Mouse (Mus musculus): Measurements from ENCODE around the gene 3110009E18Rik. TPM values are rescaled to one million over a fixed set of nuclear protein-coding genes. Genes with fewer than 3 reads are reported as not detected.

Gene 3110009E18Rik
- 13.5 and 15.3 TPM in 2 replicates for polyA plus RNA-seq (2015; fragmentation: Nextera tagmentation; extraction: Ambion mirVana)

DNA sequence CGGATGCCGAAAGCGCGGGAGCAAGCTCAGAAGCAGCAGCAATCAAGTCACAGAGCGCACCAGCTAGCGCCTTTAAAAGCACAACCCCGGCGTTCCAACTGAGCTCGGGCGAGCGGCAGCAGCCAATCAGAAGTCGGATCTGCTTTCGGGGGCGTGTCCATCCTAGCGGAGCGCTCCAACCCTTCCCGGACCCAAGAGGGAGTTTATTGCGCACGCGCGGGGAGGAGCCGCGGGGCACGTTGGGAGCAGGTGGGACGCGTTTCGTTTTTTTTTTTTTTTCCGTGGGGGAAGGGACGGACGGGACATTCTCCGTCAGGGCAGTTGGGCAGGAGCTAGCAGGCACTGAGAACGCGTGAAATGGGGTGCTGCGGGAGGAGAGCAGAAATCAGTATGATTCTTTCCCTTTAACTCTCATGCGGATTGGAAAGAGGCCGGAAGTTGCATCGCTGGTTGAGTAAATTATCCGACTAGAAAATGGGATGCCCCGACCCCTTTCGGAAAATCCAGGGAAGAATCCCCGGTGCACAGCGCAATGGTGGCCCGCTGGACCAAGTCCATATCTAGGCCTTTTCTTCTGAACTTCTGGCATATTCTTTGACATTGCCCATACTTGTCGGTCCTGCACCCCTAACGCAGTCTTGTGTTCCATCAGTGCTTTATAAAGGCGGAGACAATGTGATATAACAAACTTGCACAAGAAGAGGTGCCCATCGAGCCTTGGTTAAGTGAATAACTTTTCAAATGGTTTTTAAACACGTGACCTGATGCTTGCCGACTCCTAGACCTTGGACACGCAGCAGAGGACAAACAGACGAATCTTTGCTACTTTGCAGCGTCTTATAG is at the start of gene 3110009E18Rik, which contains the start of gene Dbi:
Gene 3110009E18Rik, plus strand, starts transcription at position 219 of the 843 bp plus-strand sequence.
Gene Dbi, minus strand, starts transcription at position 110 of the 843 bp plus-strand sequence.
- peak within 1 kb of the TSS; percentile 59 for H3K4me3 ChIP-seq
- peak within 1 kb of the TSS; percentile 65 for H3K9ac ChIP-seq
- peak within 1 kb of the TSS; percentile 82 for H3K4me2 ChIP-seq
- no peaks in the 10 kb centered on the region; the same call in 1 of the 2 replicates for H3K36me3 ChIP-seq
- no peaks in the 10 kb centered on the region for H3K27me3 ChIP-seq
- ATAC-seq (ENCODE audit: low FRiP score, low read depth), result peak; percentile 96
- WGBS, result 1% methylated on average over 52 of the region's 52 CpGs
- H3K27ac ChIP-seq (replicated peaks), result peak within 1 kb of the TSS; percentile 89
- H3K4me1 ChIP-seq (replicated peaks), result peaks cover 42% of the 10 kb centered on the region
- no peaks in the 10 kb centered on the region for H3K9me3 ChIP-seq

DNA sequence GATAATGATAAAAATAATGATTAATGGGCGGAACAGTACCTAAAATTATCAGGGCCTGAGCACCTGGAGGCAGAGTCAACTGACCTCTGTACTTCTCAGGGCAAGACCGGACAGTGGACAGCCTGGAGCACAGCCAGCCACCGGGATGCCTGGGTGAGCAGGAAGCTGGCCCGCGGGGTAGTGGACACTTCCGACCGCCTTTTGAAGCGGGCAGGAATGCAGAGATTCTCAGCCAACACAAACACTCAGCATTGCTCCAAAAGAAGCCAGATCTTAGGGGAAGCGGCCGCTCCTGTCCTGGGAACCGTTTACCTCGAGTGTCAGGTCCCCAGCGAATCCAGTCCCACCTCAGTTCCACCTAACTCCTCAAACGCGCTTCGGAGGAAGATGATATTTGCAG is 48.1 kb upstream of the 3110009E18Rik start:
- H3K27ac ChIP-seq (replicated peaks), result no peak overlapping the region
- H3K4me1 ChIP-seq (replicated peaks), result peaks cover 19% of the 10 kb centered on the region
- 13% methylated on average over 16 of the region's 16 CpGs for WGBS
- peak overlapping the region; percentile 40 for H3K4me3 ChIP-seq
- H3K9me3 ChIP-seq, result no peaks in the 10 kb centered on the region
- H3K27me3 ChIP-seq, result peaks cover 34% of the 10 kb centered on the region
- no peak overlapping the region for H3K9ac ChIP-seq
- ATAC-seq (ENCODE audit: low FRiP score, low read depth), result no peak
- H3K36me3 ChIP-seq, result no peaks in the 10 kb centered on the region
- peak overlapping the region; percentile 84 for H3K4me2 ChIP-seq

DNA sequence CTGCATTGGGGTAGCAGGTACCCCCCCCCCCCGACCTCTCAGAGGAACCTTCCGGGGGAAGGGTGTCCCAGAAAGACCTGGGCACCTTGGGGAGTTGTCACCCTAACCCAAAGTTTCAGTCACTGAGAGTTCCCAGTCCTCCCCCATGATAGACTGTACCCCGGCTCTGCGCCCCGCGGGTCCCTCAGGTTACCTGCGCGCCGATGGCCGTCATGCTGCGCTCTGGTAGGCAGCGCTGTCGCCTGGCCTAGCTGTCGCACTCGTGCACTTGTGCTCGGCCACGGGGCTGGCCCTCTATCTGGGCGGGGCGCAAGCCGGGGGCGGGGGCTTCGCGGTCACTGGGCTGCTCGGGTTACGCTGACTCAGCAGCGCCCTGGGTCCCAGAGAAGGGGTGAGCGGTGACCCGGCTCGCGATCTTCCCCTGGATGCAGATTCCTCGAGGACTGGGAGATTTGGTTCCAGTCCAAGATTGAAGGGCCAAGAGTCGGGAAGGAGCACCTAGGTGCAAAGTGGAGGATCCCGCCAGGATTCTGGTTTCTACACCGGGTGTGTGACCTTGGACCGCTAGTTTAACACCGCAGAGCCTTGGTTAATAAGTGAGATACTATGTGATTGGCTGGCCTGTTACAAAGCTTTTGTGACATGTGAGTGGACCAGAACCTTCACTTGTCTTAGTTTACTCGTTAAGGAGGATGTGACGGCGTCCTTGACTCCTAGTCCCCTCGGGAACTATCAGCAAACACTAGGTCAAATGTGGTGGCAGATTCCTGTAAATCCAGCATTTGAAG is 47.3 kb upstream of the 3110009E18Rik start, which contains the start of gene Tmem37:
Gene Tmem37, minus strand, starts transcription at position 556 of the 788 bp plus-strand sequence.
- H3K27me3 ChIP-seq, result peaks cover 34% of the 10 kb centered on the region
- WGBS, result 4% methylated on average over 40 of the region's 40 CpGs
- peak; percentile 68 for ATAC-seq (ENCODE audit: low FRiP score, low read depth)
- H3K9ac ChIP-seq, result peak within 1 kb of the TSS; percentile 37; the same call in 1 of the 2 replicates
- H3K4me1 ChIP-seq (replicated peaks), result peaks cover 19% of the 10 kb centered on the region
- H3K4me2 ChIP-seq, result peak within 1 kb of the TSS; percentile 84
- H3K36me3 ChIP-seq, result no peaks in the 10 kb centered on the region
- no peak within 1 kb of the TSS for H3K27ac ChIP-seq (replicated peaks)
- peak within 1 kb of the TSS; percentile 40 for H3K4me3 ChIP-seq
- no peaks in the 10 kb centered on the region for H3K9me3 ChIP-seq

DNA sequence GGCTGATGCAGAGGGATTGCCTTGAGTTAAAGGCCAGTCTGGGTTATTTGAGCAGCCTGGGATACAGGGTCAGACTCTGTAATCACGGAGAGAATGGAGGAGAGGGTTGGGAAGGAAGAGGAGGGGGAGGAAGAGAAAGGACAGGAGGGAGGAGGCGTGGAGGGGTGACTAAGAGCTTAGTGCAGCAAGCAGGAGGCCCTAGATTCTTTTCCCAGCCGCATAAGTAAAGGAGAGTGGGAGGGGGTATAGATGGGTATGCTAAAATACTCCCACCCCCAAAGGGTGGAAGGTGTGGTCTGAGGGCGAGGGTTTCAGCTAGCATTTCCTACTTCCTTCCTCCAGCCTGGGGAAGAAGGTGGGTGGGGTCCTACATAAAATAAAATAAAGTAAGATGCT is 46.7 kb upstream of the 3110009E18Rik start:
- Histone ChIP-seq H3K4me3 (no peak overlapping the region), H3K9ac (no peak overlapping the region)
- no peak for ATAC-seq (ENCODE audit: low FRiP score, low read depth)

DNA sequence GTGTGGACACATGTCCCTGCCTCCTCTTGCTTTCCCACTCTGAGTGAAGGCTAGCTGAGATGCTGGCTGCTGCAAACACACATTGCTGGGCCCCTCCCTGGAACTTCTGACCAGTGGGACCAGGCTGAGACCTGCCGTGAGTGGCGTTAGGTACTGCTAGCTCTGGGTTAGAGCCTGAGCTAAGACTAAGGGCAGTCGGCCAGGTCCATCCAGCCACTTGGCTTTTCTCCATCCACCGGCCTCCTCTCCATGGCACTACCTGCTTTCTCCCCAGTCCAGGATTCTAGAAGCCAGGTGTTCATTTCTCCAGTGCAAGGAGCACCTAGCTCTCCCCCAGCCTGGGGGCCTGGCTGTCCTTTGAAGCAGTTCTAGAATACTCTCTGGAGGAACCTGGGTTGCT is 46.1 kb upstream of the 3110009E18Rik start:
- Histone ChIP-seq H3K27me3 (peaks cover 34% of the 10 kb centered on the region), H3K4me3 (no peak overlapping the region), H3K4me2 (no peak overlapping the region), H3K4me1 (replicated peaks) (peaks cover 19% of the 10 kb centered on the region), H3K36me3 (no peaks in the 10 kb centered on the region), H3K27ac (replicated peaks) (no peak overlapping the region), H3K9me3 (no peaks in the 10 kb centered on the region), H3K9ac (no peak overlapping the region)
- whole genome bisulfite sequencing, result 75% methylated on average over 4 of the region's 4 CpGs
- ATAC-seq (ENCODE audit: low FRiP score, low read depth), result no peak

More for the DNA sequence above, 46.7 kb upstream of the 3110009E18Rik start:
- WGBS, result 28% methylated on average over 4 of the region's 4 CpGs
- peaks cover 19% of the 10 kb centered on the region for H3K4me1 ChIP-seq (replicated peaks)
- no peaks in the 10 kb centered on the region for H3K36me3 ChIP-seq
- H3K27ac ChIP-seq (replicated peaks), result no peak overlapping the region
- peaks cover 34% of the 10 kb centered on the region for H3K27me3 ChIP-seq
- peak overlapping the region; percentile 84 for H3K4me2 ChIP-seq
- H3K9me3 ChIP-seq, result no peaks in the 10 kb centered on the region

DNA sequence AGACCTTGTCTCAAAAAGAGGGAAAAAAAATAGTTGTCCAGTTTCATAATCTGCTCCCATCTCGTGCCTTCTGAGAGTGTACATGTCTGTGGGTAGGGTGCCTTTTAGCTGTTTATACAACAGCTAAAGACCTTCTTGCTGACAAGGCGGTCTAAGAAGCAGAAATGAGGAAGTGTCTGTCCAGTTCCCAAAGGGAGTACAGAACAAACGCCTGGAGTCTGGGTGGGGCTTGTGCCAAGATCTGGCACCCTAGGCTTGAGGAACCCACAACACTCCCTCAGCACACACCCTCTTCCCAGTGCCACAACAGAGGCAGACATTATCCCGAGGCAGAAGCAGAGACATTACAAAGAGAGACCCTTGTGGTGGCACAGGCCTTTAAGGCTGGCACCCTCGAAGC is 45.5 kb upstream of the 3110009E18Rik start:
- Histone ChIP-seq H3K9ac (no peak overlapping the region), H3K9me3 (no peaks in the 10 kb centered on the region), H3K27me3 (peaks cover 34% of the 10 kb centered on the region), H3K4me3 (no peak overlapping the region), H3K4me2 (no peak overlapping the region), H3K4me1 (replicated peaks) (peaks cover 19% of the 10 kb centered on the region), H3K36me3 (no peaks in the 10 kb centered on the region), H3K27ac (replicated peaks) (no peak overlapping the region)
- ATAC-seq (ENCODE audit: low FRiP score, low read depth), result no peak
- WGBS, result 77% methylated on average over 5 of the region's 5 CpGs

DNA sequence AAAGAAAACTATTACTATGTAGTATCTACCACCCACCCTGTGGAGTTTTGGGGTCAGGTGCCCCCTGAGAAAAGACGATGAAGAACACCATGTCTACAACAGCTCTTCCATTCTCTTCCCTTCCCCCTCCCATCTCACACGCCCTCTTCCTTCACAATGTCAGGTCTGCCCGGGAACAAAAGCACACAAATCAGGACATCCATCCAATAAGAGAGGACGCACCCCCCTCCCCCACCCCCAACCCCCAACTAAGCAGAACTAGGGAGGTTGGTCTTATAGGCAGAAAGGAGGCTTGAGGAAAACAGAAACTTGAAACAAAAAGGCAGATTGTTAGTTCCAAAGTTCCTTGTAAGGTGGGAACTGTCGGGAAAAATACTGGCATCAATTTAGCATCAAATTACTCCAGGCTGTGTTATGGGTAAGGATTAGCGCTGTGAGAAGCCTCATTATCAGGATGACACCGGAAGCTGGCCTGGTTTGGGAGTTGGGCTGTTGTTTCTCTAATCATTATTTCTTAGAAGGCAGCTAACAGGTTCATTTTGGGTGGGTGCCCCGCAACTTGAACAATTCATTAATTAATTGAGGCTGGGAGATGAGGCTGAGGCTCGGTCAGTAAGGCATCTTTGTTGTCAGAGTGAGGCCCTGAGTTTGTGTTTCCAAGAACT is 43.1 kb upstream of the 3110009E18Rik start:
- WGBS, result 16% methylated on average over 9 of the region's 9 CpGs
- Histone ChIP-seq H3K4me1 (replicated peaks) (peaks cover 15% of the 10 kb centered on the region), H3K4me2 (no peak overlapping the region), H3K9ac (no peak overlapping the region), H3K27me3 (peaks cover 21% of the 10 kb centered on the region), H3K9me3 (no peaks in the 10 kb centered on the region), H3K36me3 (no peaks in the 10 kb centered on the region), H3K27ac (replicated peaks) (no peak overlapping the region), H3K4me3 (no peak overlapping the region)
- ATAC-seq (ENCODE audit: low FRiP score, low read depth), result no peak

DNA sequence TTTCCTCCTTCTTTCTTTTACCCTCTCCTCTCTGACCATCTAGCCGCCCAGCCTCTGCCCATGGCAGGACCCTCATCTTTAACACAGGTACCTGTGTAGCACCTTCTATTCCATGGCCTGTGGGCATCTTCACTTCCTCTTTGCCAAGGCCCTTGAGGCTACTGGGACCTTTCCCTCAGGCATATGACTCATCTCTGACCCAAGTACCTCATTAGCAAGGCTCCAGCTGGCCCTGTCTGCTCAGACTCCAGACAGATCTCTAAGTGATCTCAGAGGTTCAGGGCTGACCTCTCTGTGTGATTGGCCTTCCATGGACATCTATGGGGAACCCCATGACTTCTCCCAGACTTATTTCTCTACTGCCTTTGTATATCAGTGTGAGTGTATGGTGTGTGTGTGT is 40.4 kb upstream of the 3110009E18Rik start:
- Histone ChIP-seq H3K4me3 (no peak overlapping the region), H3K9ac (no peak overlapping the region), H3K36me3 (no peaks in the 10 kb centered on the region), H3K4me1 (replicated peaks) (no peaks in the 10 kb centered on the region), H3K27me3 (no peaks in the 10 kb centered on the region), H3K9me3 (no peaks in the 10 kb centered on the region), H3K4me2 (no peak overlapping the region), H3K27ac (replicated peaks) (no peak overlapping the region)
- no peak for ATAC-seq (ENCODE audit: low FRiP score, low read depth)
- 92% methylated on average over 1 of the region's 1 CpGs for WGBS

DNA sequence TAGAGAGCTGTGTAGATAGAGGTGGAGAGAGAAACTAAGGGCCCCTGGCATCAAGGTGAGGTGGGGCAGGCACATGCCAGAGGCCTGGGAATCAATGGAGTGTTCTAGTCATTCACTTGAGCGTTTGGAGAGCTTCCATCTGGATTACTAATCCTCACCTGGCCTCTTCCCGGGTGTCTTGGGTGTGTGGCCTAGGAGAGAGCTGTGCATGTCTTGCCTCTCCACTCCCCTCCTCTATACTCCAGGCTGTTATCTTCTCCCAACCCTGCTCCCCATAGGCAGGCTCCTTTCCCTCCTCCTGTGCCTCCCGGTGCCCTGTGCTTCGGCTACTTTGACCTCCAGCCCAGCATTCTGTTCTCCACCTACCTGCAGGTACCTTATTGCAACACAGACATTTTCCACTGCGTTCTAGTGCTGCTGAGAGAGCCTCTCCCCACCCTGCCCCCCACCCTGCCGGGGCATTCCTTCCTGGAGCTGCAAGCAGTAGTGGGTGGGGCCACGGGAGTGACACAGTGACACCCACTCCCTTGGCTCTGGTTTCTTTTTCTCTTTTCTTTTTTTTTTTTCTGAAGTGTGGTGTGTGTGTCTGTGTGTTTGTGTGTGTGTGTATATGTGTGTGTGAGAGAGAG is 37.9 kb upstream of the 3110009E18Rik start:
- Histone ChIP-seq H3K36me3 (no peaks in the 10 kb centered on the region), H3K4me3 (no peak overlapping the region), H3K4me1 (replicated peaks) (no peaks in the 10 kb centered on the region), H3K27ac (replicated peaks) (no peak overlapping the region), H3K9me3 (no peaks in the 10 kb centered on the region), H3K27me3 (no peaks in the 10 kb centered on the region), H3K9ac (no peak overlapping the region), H3K4me2 (no peak overlapping the region)
- no peak for ATAC-seq (ENCODE audit: low FRiP score, low read depth)
- 49% methylated on average over 7 of the region's 7 CpGs for WGBS

DNA sequence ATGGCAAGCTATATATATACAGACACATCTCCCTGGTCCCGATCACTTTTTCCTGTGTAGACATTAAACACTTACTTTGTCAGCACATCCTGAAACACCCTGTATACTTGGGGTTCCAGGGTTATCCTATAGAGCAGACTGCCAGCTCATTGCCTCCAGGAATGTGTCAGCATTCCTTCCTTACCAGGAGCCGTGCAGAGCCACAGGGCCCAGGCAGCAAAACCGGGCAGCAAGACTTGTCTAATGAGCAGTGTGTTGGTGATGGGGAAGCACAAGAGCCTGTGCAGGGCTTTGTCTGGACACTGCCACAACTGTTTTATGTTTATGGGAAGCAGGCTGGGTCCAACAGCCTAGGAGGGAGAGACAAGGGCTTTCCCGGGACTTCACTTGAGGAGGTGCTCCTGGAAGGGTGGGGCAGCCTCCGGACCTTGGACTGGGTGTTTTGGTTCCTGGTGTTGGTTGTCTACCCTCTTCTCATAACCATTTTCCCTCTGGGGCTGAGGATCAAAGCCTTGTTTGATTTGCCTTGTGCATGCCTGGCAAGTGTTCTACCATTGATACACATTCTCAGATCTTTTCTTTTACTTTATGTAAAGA is 37.0 kb upstream of the 3110009E18Rik start:
- Histone ChIP-seq H3K27me3 (no peaks in the 10 kb centered on the region), H3K4me1 (replicated peaks) (no peaks in the 10 kb centered on the region), H3K9me3 (no peaks in the 10 kb centered on the region), H3K4me2 (no peak overlapping the region), H3K9ac (no peak overlapping the region), H3K36me3 (no peaks in the 10 kb centered on the region), H3K4me3 (no peak overlapping the region), H3K27ac (replicated peaks) (no peak overlapping the region)
- 69% methylated on average over 5 of the region's 5 CpGs for WGBS
- no peak for ATAC-seq (ENCODE audit: low FRiP score, low read depth)

DNA sequence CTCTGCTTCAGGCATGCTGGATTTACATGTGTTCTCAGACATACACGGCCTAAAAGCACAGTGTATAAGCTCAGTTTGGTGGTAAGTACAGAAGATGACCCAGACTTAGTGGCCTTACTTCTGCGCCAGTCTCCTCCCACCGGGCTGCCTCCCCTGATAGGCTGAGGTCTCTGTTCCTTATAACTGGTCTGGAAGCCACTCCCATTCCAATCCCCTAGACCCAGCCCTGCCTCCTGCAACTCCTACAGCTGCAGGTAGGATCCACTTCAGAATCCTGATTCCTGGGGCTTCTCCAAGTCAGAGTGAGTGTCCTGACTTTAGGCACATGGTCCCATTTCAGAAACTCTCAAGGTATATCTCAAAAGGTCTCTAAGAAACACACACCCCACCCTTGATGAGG is 35.3 kb upstream of the 3110009E18Rik start:
- no peak overlapping the region for H3K4me2 ChIP-seq
- H3K4me1 ChIP-seq (replicated peaks), result no peaks in the 10 kb centered on the region
- no peaks in the 10 kb centered on the region for H3K27me3 ChIP-seq
- H3K27ac ChIP-seq (replicated peaks), result no peak overlapping the region
- no peak for ATAC-seq (ENCODE audit: low FRiP score, low read depth)
- H3K36me3 ChIP-seq, result no peaks in the 10 kb centered on the region
- H3K4me3 ChIP-seq, result no peak overlapping the region
- H3K9me3 ChIP-seq, result no peaks in the 10 kb centered on the region
- no peak overlapping the region for H3K9ac ChIP-seq
- 70% methylated on average over 3 of the region's 3 CpGs for WGBS

All from hindbrain, embryonic 15.5 days (tissue).